Mouse (Mus musculus) heart, embryonic 12.5 days (tissue): Measurements from ENCODE around the gene Spats1. TPM values are rescaled to one million over a fixed set of nuclear protein-coding genes. Genes with fewer than 3 reads are reported as not detected.
A peak's percentile ranks its signal among the peaks of the same experiment; 100 is the strongest.

ENCODE experiments used
- ATAC-seq: fragments of 200-750 bp; cut with Nextera tagmentation; 2 replicates; pipeline ENCODE4 v1.8.0; 2017; ENCODE audit warnings: moderate TSS enrichment, moderate library complexity; ENCODE audit not compliant: insufficient number of reproducible peaks, low FRiP score
- H3K27ac ChIP-seq: fragments of 300-500 bp; sonication (generic); 2 replicates; pipeline ENCODE4 v1.5.1; 2016; ENCODE audit warnings: mild to moderate bottlenecking, moderate library complexity; ENCODE audit not compliant: poor library complexity, severe bottlenecking
- H3K27me3 ChIP-seq: fragments of 300-500 bp; sonication (generic); replicated peaks from 2 replicates; pipeline ENCODE4 v1.6.1; 2016; ENCODE audit warnings: mild to moderate bottlenecking, moderate library complexity
- H3K36me3 ChIP-seq: fragments of 300-500 bp; sonication (generic); 2 replicates; pipeline ENCODE4 v1.6.1; 2016; ENCODE audit warnings: mild to moderate bottlenecking, moderate library complexity
- H3K4me1 ChIP-seq: fragments of 300-500 bp; sonication (generic); replicated peaks from 2 replicates; pipeline ENCODE4 v1.6.1; 2016; ENCODE audit warnings: mild to moderate bottlenecking
- H3K4me2 ChIP-seq: fragments of 300-500 bp; sonication (generic); 2 replicates; pipeline ENCODE4 v1.6.1; 2016; ENCODE audit warnings: mild to moderate bottlenecking, moderate library complexity
- H3K4me3 ChIP-seq: fragments of 300-500 bp; sonication (generic); 2 replicates; pipeline ENCODE4 v1.5.1; 2016; ENCODE audit warnings: mild to moderate bottlenecking
- H3K9ac ChIP-seq: fragments of 300-500 bp; sonication (generic); 2 replicates; pipeline ENCODE4 v1.6.1; 2016; ENCODE audit warnings: mild to moderate bottlenecking, moderate library complexity
- H3K9me3 ChIP-seq: fragments of 300-500 bp; sonication (generic); replicated peaks from 2 replicates; pipeline ENCODE4 v1.6.1; 2016; ENCODE audit warnings: mild to moderate bottlenecking, moderate library complexity
- WGBS: fragments of 180-500 bp; shearing (Covaris S2); methylation state at CpG from one replicate; pipeline ENCODE4 v1.1.7; 2016; 5-methylcytosine and 5-hydroxymethylcytosine counted together
- polyA plus RNA-seq: library from polyadenylated mRNA; unstranded; fragments of >200 nt; fragmentation: Nextera tagmentation; extraction: Ambion mirVana; gene quantifications from 2 replicates; pipeline ENCODE4 v1.2.1, GENCODE M21; 2016

The Spats1 gene
- polyA plus RNA-seq, 1 experiment from 2014 or later = 0.66 TPM

DNA sequence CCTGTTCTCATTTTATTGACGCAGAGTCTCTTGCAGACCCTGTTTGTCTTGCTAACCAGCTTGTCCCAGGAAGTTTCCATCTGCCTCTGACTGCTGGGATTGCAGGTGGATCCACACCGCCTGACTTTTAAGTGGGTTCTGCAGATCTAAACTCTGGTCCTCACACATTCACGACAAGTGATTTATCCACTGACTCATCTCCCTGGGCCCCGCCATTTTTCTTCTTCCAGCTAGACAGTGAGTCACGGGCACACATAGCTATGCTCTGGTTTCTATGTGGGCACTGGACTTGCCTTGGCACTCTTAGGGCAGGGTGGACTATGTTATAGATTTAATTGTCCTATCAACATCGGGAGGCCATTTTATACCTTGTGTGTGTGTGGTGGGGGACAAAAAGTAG is 14.5 kb upstream of the Spats1 start:
- no peak for ATAC-seq
- no peak overlapping the region for H3K27ac ChIP-seq
- H3K27me3 ChIP-seq = peaks cover 22% of the 10 kb centered on the region
- H3K4me2 ChIP-seq = no peak overlapping the region
- H3K9ac ChIP-seq = no peak overlapping the region
- H3K4me1 ChIP-seq = peaks cover 7% of the 10 kb centered on the region; the same call in 1 of the 2 replicates
- no peak overlapping the region for H3K4me3 ChIP-seq
- 78% methylated on average over 6 of the region's 6 CpGs for WGBS
- no peaks in the 10 kb centered on the region for H3K9me3 ChIP-seq
- H3K36me3 ChIP-seq = no peaks in the 10 kb centered on the region

DNA sequence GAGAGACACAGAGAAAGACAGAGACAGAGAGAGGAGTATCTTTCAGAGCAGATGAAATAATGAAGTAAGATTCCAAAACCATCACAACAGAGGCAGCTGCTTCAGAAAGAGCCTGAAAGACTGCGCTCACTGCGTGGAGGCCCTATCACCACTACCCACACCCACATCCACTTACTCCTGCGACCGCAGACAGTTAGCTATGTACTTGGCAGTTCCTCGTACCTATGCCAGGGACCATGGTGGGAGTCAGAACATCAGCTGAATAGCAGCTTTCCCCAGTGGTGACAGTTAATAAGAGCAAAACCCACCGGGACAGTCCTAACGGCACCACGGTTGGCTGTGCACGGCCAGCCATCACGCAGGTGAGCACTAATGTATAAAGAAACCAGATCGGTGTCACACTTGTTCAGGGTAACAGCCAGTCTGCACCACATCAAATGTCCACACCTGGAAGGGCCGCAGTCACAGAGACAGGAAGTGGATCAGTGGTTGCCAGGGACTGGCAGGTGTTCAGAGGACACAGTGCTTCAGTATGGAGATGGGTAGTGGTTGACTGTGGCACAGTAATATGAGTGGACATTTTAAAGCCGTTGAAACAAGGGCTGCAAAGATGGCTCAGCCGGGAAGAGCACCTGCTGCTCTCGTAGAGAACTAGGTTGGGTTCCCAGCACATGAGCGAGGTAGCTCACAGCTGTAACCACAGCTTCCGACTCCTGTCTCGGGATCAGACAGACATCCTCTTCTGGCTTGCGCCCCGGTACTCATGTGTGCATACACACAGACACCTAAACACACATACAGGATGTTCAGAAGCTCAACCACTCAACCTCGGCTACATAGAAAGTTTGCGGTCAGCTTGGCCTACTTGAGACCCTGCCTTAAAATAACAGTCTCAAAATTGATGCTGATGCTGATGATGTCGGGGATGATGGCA is 13.4 kb upstream of the Spats1 start:
- no peak for ATAC-seq
- Histone ChIP-seq H3K9me3 (no peaks in the 10 kb centered on the region), H3K27me3 (peaks cover 17% of the 10 kb centered on the region; the same call in 1 of the 2 replicates), H3K4me2 (no peak overlapping the region), H3K36me3 (no peaks in the 10 kb centered on the region), H3K9ac (no peak overlapping the region), H3K4me1 (peaks cover 7% of the 10 kb centered on the region; the same call in 1 of the 2 replicates), H3K4me3 (no peak overlapping the region), H3K27ac (no peak overlapping the region)
- WGBS = 80% methylated on average over 23 of the region's 23 CpGs

DNA sequence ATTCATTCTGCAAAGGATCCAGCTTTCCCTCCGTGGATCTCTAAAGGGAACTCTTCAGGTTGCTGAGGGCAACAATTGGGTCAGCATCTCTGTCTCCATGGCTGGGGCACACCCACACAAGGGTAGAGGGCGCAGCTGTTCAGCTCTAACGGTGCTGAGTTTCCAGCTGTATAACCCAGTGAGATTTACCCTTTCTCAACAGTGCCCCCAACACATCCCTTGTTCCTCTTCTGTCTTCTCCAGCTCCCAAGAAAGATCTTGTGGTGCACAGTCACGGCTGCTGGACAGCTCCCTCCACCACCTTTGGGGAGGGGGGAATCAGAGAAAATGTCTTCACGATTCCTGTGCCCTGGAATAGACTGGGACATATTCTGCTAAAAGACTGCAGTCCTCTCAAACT is 12.0 kb upstream of the Spats1 start:
- Histone ChIP-seq H3K4me3 (no peak overlapping the region), H3K9ac (no peak overlapping the region), H3K27ac (no peak overlapping the region), H3K36me3 (no peaks in the 10 kb centered on the region), H3K9me3 (no peaks in the 10 kb centered on the region), H3K27me3 (peaks cover 14% of the 10 kb centered on the region; the same call in 1 of the 2 replicates), H3K4me2 (no peak overlapping the region), H3K4me1 (peaks cover 7% of the 10 kb centered on the region; the same call in 1 of the 2 replicates)
- ATAC-seq = no peak
- WGBS = 9% methylated on average over 5 of the region's 5 CpGs

DNA sequence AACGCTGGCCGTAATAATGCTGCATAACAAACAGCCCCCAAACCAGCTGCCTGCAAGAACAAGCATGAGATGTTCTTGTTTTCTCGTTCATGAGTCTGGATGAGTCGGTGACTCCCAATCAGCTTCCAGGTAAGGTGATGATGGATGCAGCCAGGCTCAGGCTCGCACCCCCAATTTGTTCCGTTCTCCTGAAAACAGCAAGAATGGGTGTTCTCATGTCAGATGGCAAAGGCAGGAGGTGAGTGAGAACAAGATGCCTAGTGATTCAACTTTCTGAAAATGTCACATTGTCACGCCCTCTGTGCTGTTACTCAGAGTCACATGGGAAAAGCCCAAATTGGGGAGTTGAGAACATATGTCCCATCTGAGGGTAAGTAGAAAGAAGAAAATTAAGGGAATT is 10.4 kb upstream of the Spats1 start:
- 79% methylated on average over 7 of the region's 7 CpGs for WGBS
- H3K4me1 ChIP-seq = no peaks in the 10 kb centered on the region
- no peak for ATAC-seq

DNA sequence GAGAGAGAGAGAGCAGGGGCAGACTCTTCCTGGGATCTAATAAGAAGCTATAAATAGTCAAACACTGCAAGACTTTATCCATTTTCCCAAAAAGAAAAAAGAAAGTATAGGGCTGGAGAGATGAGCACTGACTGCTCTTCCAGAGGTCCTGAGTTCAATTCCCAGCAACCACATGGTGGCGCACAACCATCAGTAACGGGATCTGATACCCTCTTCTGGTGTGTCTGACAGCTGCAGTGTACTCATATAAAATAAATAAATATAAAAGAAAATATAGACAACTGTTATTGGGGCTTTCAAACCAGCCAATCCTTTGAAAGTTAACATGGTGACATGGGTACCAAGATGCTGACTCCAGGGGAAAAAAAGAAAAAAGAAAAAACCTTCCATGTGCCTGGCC is 5.2 kb upstream of the Spats1 start:
- no peak overlapping the region for H3K4me2 ChIP-seq
- H3K9ac ChIP-seq = no peak overlapping the region
- peaks cover 8% of the 10 kb centered on the region; the same call in 1 of the 2 replicates for H3K4me1 ChIP-seq
- H3K9me3 ChIP-seq = 0 out of 2 replicates have a peak, but pooled peaks cover 6% of the 10 kb centered on the region
- H3K4me3 ChIP-seq = no peak overlapping the region
- WGBS = 24% methylated on average over 2 of the region's 2 CpGs
- no peak for ATAC-seq
- H3K27ac ChIP-seq = no peak overlapping the region
- H3K27me3 ChIP-seq = peaks cover 22% of the 10 kb centered on the region
- no peaks in the 10 kb centered on the region for H3K36me3 ChIP-seq

More for the DNA sequence above, 10.4 kb upstream of the Spats1 start:
- no peak overlapping the region for H3K9ac ChIP-seq
- H3K4me2 ChIP-seq = no peak overlapping the region
- H3K27me3 ChIP-seq = peaks cover 12% of the 10 kb centered on the region; the same call in 1 of the 2 replicates
- no peak overlapping the region for H3K4me3 ChIP-seq
- 0 out of 2 replicates have a peak, but pooled peaks cover 6% of the 10 kb centered on the region for H3K9me3 ChIP-seq
- no peak overlapping the region for H3K27ac ChIP-seq
- no peaks in the 10 kb centered on the region for H3K36me3 ChIP-seq

DNA sequence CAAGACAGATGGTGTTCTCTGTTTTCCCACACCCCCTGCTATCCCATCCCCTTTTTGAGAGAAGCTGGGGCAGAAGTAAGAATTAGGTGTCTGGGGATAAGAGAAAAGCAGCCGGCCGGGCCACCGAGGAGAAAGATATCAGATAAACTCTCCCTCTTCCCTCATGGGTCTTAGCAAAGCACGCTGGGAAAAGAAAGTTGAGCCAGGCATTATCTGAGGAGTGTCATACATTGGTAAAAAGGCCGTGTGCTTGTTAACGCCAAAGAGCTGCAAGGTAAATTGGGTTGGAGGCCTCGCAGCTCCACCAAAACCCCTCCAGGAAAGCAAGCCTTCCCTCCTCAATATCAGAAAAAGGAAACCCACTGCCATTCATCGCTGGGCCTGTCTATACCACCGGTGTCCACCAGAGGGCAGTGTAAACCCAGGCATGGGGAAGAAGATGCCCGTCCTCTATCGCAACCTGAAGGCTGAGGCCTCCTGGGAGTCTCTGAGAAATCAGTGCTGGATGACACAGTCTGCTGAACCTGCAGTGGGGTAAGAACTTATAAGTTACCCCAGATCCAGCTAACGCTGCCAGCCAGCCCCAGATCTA is 3.1 kb upstream of the Spats1 start:
- Histone ChIP-seq H3K4me1 (peaks cover 8% of the 10 kb centered on the region; the same call in 1 of the 2 replicates), H3K4me2 (no peak overlapping the region), H3K27me3 (peaks cover 22% of the 10 kb centered on the region), H3K9ac (no peak overlapping the region), H3K36me3 (no peaks in the 10 kb centered on the region), H3K4me3 (no peak overlapping the region), H3K27ac (no peak overlapping the region), H3K9me3 (0 out of 2 replicates have a peak, but pooled peaks cover 6% of the 10 kb centered on the region)
- no peak for ATAC-seq
- WGBS = 8% methylated on average over 12 of the region's 12 CpGs

DNA sequence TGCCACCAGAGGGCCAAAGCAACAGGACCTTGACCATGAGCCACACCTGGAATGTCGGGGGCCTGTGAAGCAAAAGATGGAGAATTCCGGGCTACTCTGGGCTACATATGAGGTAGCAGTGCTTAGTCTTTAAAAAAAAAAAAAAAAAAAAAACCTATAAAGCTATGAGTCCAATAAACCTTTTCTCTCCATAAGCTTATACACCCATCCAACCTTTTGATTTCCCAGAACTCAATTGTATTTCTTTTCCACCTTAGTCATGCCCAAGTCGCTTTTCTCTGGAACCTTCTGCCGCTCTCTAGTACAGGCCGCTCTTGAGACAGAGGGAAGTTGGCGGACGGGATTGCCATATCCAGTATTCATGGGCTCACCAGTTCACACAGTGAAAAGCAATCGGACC is 1.1 kb downstream of the Spats1 start:
- WGBS = 72% methylated on average over 8 of the region's 8 CpGs

DNA sequence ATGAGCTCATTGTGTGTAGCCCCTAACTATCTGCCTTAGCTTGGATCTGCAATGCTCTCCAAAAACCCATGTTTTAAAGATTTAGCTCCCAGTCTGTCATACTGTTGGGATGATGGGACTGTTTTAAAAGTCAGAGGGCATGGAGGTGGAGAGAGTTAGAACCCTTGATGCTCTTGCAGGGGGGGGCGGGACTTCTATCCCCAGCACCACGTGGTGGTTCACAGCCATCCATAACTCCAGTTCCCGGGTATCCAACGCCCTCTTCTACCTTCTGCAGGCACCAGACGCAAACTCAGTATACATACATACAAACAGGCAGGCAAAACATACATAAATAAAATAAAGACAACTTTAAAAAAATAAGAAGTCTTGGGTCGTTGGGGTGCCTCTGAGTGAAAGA is 1.5 kb downstream of the Spats1 start:
- Histone ChIP-seq H3K9ac (no peak overlapping the region), H3K9me3 (no peaks in the 10 kb centered on the region)
- 69% methylated on average over 6 of the region's 6 CpGs for WGBS

More for the DNA sequence above, 1.1 kb downstream of the Spats1 start:
- Histone ChIP-seq H3K9me3 (no peaks in the 10 kb centered on the region), H3K4me2 (peak overlapping the region; percentile 71), H3K27me3 (peaks cover 29% of the 10 kb centered on the region), H3K4me3 (peak overlapping the region; percentile 44), H3K9ac (no peak overlapping the region), H3K27ac (no peak overlapping the region), H3K4me1 (peaks cover 8% of the 10 kb centered on the region; the same call in 1 of the 2 replicates), H3K36me3 (no peaks in the 10 kb centered on the region)
- ATAC-seq = no peak

DNA sequence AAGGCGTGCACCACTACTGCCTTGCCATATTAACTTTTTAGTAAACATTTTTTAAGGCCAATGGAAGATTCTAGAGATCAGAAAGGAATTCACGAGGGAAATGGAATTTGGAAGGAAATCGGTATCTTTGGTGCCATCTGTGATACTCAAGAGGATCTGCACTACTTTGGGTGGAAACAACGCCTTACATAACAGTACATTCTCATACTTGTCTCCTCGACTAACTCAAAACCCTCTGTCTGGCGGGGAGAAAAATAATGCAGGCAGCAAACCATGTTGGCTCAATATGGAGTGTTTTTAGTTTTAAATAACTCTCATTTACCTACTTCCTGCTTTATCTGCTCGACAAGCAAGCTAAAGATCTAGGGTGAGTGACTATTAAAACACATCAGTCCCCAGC is 4.5 kb downstream of the Spats1 start:
- Histone ChIP-seq H3K9me3 (peaks cover 13% of the 10 kb centered on the region), H3K36me3 (no peaks in the 10 kb centered on the region), H3K27me3 (peaks cover 8% of the 10 kb centered on the region; the same call in 1 of the 2 replicates), H3K4me1 (no peaks in the 10 kb centered on the region; the same call in 1 of the 2 replicates), H3K4me2 (no peak overlapping the region), H3K4me3 (no peak overlapping the region), H3K9ac (no peak overlapping the region), H3K27ac (no peak overlapping the region)
- 69% methylated on average over 7 of the region's 7 CpGs for WGBS
- ATAC-seq = no peak

More for the DNA sequence above, 1.5 kb downstream of the Spats1 start:
- Histone ChIP-seq H3K27me3 (peaks cover 29% of the 10 kb centered on the region), H3K4me3 (no peak overlapping the region), H3K27ac (no peak overlapping the region), H3K4me2 (no peak overlapping the region), H3K36me3 (no peaks in the 10 kb centered on the region), H3K4me1 (peaks cover 6% of the 10 kb centered on the region; the same call in 1 of the 2 replicates)
- no peak for ATAC-seq

DNA sequence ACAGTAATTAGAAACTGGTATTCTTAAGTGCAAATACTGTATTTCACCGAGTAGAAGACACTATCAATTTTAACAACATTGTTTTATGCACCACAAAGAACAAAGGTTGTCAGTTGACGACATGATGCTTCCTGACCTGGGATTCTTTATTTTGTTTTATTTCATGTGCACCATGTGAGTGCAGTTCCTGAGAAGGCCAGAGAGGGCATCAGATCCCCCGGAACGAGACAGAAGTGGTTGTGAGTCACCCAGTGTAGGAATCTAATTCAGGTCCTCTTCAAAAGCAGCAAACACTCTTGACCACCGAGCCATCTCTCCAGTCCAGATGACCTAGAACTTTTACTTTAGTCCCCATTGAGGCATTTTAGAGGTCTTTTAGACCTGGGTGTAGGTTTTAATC is 6.9 kb downstream of the Spats1 start:
- 75% methylated on average over 5 of the region's 5 CpGs for WGBS
- Histone ChIP-seq H3K4me2 (no peak overlapping the region), H3K36me3 (no peaks in the 10 kb centered on the region), H3K9ac (no peak overlapping the region), H3K27ac (no peak overlapping the region), H3K4me3 (no peak overlapping the region), H3K4me1 (no peaks in the 10 kb centered on the region), H3K9me3 (peaks cover 13% of the 10 kb centered on the region), H3K27me3 (0 out of 2 replicates have a peak, but pooled peaks cover 6% of the 10 kb centered on the region)
- ATAC-seq = no peak

DNA sequence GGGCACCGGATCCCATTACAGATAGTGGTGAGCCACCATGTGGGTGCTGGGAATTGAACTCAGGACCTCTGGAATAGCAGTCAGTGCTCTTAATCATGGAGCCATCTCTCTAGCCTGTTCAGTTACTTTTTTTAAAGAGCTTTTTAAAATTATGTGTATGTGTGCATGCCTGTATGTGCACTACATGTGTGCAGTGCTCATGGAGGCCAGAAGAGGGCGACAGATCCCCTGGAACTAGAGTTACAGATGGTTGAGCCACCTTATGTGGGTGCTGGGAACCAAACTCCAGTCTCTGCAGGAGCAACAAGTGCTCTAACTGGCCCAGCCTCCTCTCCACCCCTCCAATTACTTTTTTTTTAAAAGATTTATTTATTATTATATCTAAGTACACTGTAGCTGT is 8.5 kb downstream of the Spats1 start:
- WGBS = 61% methylated on average over 2 of the region's 2 CpGs
- Histone ChIP-seq H3K27me3 (0 out of 2 replicates have a peak, but pooled peaks cover 6% of the 10 kb centered on the region), H3K9ac (no peak overlapping the region), H3K4me3 (no peak overlapping the region), H3K4me2 (no peak overlapping the region), H3K36me3 (no peaks in the 10 kb centered on the region), H3K9me3 (peaks cover 13% of the 10 kb centered on the region), H3K27ac (no peak overlapping the region), H3K4me1 (no peaks in the 10 kb centered on the region)
- no peak for ATAC-seq
